Mouse (Mus musculus): ENCODE results near the gene Idh3a. TPM values are rescaled to one million over a fixed set of nuclear protein-coding genes. Genes with fewer than 3 reads are reported as not detected.

The Idh3a gene
- polyA plus RNA-seq, 1 experiment from 2014 or later, result 122 TPM

- no peak overlapping the region for H3K27ac ChIP-seq (ENCODE audit: low read depth, low read length)
- H3K4me3 ChIP-seq (ENCODE audit: low read depth, low read length), result no peak overlapping the region
- H3K9ac ChIP-seq (ENCODE audit: low read length), result no peak overlapping the region
- H3K9me3 ChIP-seq (ENCODE audit: control insufficient read depth, low read length), result no peaks in the 10 kb centered on the region
- no peak for ATAC-seq (ENCODE audit: low FRiP score)
- H3K4me2 ChIP-seq, result no peak overlapping the region
- DNase-seq (ENCODE audit: low spot score, missing footprints), result no peak
- no peaks in the 10 kb centered on the region for H3K4me1 ChIP-seq (ENCODE audit: control insufficient read depth, insufficient read depth, low read length)
- no peaks in the 10 kb centered on the region for H3K27me3 ChIP-seq (ENCODE audit: control insufficient read depth, insufficient read depth, low read length)
- 61% methylated on average over 2 of the region's 2 CpGs for WGBS
- H3K36me3 ChIP-seq (ENCODE audit: control insufficient read depth, insufficient read depth, low read length), result no peaks in the 10 kb centered on the region
These were observed 53.1 kb downstream of the Idh3a start for GRCm38 (mm10) chr9:54639192-54639591.

GRCm38 (mm10) chr9:54641548-54641947, 55.4 kb downstream of the Idh3a start:
- Histone ChIP-seq H3K27me3 (ENCODE audit: control insufficient read depth, insufficient read depth, low read length) (no peaks in the 10 kb centered on the region), H3K4me2 (no peak overlapping the region), H3K4me3 (ENCODE audit: low read depth, low read length) (no peak overlapping the region), H3K27ac (ENCODE audit: low read depth, low read length) (no peak overlapping the region), H3K9ac (ENCODE audit: low read length) (no peak overlapping the region), H3K4me1 (ENCODE audit: control insufficient read depth, insufficient read depth, low read length) (no peaks in the 10 kb centered on the region), H3K9me3 (ENCODE audit: control insufficient read depth, low read length) (no peaks in the 10 kb centered on the region), H3K36me3 (ENCODE audit: control insufficient read depth, insufficient read depth, low read length) (no peaks in the 10 kb centered on the region)
- no peak for DNase-seq (ENCODE audit: low spot score, missing footprints)
- 77% methylated on average over 3 of the region's 3 CpGs for WGBS
- ATAC-seq (ENCODE audit: low FRiP score), result no peak

- Histone ChIP-seq H3K9me3 (ENCODE audit: control insufficient read depth, low read length) (no peaks in the 10 kb centered on the region), H3K4me1 (ENCODE audit: control insufficient read depth, insufficient read depth, low read length) (no peaks in the 10 kb centered on the region), H3K9ac (ENCODE audit: low read length) (no peak overlapping the region), H3K27me3 (ENCODE audit: control insufficient read depth, insufficient read depth, low read length) (no peaks in the 10 kb centered on the region), H3K4me3 (ENCODE audit: low read depth, low read length) (no peak overlapping the region), H3K27ac (ENCODE audit: low read depth, low read length) (no peak overlapping the region), H3K4me2 (no peak overlapping the region), H3K36me3 (ENCODE audit: control insufficient read depth, insufficient read depth, low read length) (no peaks in the 10 kb centered on the region)
- no peak for DNase-seq (ENCODE audit: low spot score, missing footprints)
- 88% methylated on average over 2 of the region's 2 CpGs for WGBS
- no peak for ATAC-seq (ENCODE audit: low FRiP score)
These were observed 56.0 kb downstream of the Idh3a start for GRCm38 (mm10) chr9:54642149-54642548.

- H3K4me1 ChIP-seq (ENCODE audit: control insufficient read depth, insufficient read depth, low read length), result no peaks in the 10 kb centered on the region
- no peak for DNase-seq (ENCODE audit: low spot score, missing footprints)
These were observed 56.4 kb downstream of the Idh3a start for GRCm38 (mm10) chr9:54642556-54642955.

GRCm38 (mm10) chr9:54643179-54643578, 57.0 kb downstream of the Idh3a start:
- Histone ChIP-seq H3K9ac (ENCODE audit: low read length) (no peak overlapping the region), H3K9me3 (ENCODE audit: control insufficient read depth, low read length) (no peaks in the 10 kb centered on the region), H3K27ac (ENCODE audit: low read depth, low read length) (no peak overlapping the region), H3K4me2 (no peak overlapping the region), H3K4me1 (ENCODE audit: control insufficient read depth, insufficient read depth, low read length) (no peaks in the 10 kb centered on the region), H3K36me3 (ENCODE audit: control insufficient read depth, insufficient read depth, low read length) (no peaks in the 10 kb centered on the region), H3K27me3 (ENCODE audit: control insufficient read depth, insufficient read depth, low read length) (no peaks in the 10 kb centered on the region), H3K4me3 (ENCODE audit: low read depth, low read length) (no peak overlapping the region)
- DNase-seq (ENCODE audit: low spot score, missing footprints), result no peak
- WGBS, result 93% methylated on average over 7 of the region's 7 CpGs
- no peak for ATAC-seq (ENCODE audit: low FRiP score)

More at GRCm38 (mm10) chr9:54642556-54642955, 56.4 kb downstream of the Idh3a start:
- no peaks in the 10 kb centered on the region for H3K27me3 ChIP-seq (ENCODE audit: control insufficient read depth, insufficient read depth, low read length)
- H3K36me3 ChIP-seq (ENCODE audit: control insufficient read depth, insufficient read depth, low read length), result no peaks in the 10 kb centered on the region
- WGBS, result 80% methylated on average over 4 of the region's 4 CpGs
- H3K9me3 ChIP-seq (ENCODE audit: control insufficient read depth, low read length), result no peaks in the 10 kb centered on the region
- H3K4me2 ChIP-seq, result no peak overlapping the region
- no peak overlapping the region for H3K27ac ChIP-seq (ENCODE audit: low read depth, low read length)
- no peak overlapping the region for H3K9ac ChIP-seq (ENCODE audit: low read length)
- H3K4me3 ChIP-seq (ENCODE audit: low read depth, low read length), result no peak overlapping the region
- no peak for ATAC-seq (ENCODE audit: low FRiP score)

- Histone ChIP-seq H3K4me3 (ENCODE audit: low read depth, low read length) (no peak overlapping the region), H3K4me1 (ENCODE audit: control insufficient read depth, insufficient read depth, low read length) (no peaks in the 10 kb centered on the region), H3K27ac (ENCODE audit: low read depth, low read length) (no peak overlapping the region), H3K9me3 (ENCODE audit: control insufficient read depth, low read length) (no peaks in the 10 kb centered on the region), H3K36me3 (ENCODE audit: control insufficient read depth, insufficient read depth, low read length) (no peaks in the 10 kb centered on the region), H3K27me3 (ENCODE audit: control insufficient read depth, insufficient read depth, low read length) (no peaks in the 10 kb centered on the region), H3K4me2 (no peak overlapping the region), H3K9ac (ENCODE audit: low read length) (no peak overlapping the region)
- ATAC-seq (ENCODE audit: low FRiP score) (no peak), DNase-seq (ENCODE audit: low spot score, missing footprints) (no peak)
- 88% methylated on average over 6 of the region's 6 CpGs for WGBS
These were observed 59.4 kb downstream of the Idh3a start for GRCm38 (mm10) chr9:54645530-54645929.

GRCm38 (mm10) chr9:54646252-54646651, 60.1 kb downstream of the Idh3a start:
- Histone ChIP-seq H3K27me3 (ENCODE audit: control insufficient read depth, insufficient read depth, low read length) (no peaks in the 10 kb centered on the region), H3K36me3 (ENCODE audit: control insufficient read depth, insufficient read depth, low read length) (no peaks in the 10 kb centered on the region), H3K9me3 (ENCODE audit: control insufficient read depth, low read length) (no peaks in the 10 kb centered on the region), H3K4me1 (ENCODE audit: control insufficient read depth, insufficient read depth, low read length) (no peaks in the 10 kb centered on the region), H3K27ac (ENCODE audit: low read depth, low read length) (no peak overlapping the region), H3K4me3 (ENCODE audit: low read depth, low read length) (no peak overlapping the region), H3K4me2 (no peak overlapping the region), H3K9ac (ENCODE audit: low read length) (no peak overlapping the region)
- DNase-seq (ENCODE audit: low spot score, missing footprints), result no peak
- no peak for ATAC-seq (ENCODE audit: low FRiP score)
- WGBS, result 88% methylated on average over 9 of the region's 9 CpGs

GRCm38 (mm10) chr9:54647456-54647855, 61.3 kb downstream of the Idh3a start:
- no peak for ATAC-seq (ENCODE audit: low FRiP score)
- Histone ChIP-seq H3K4me3 (ENCODE audit: low read depth, low read length) (no peak overlapping the region), H3K4me1 (ENCODE audit: control insufficient read depth, insufficient read depth, low read length) (no peaks in the 10 kb centered on the region), H3K27me3 (ENCODE audit: control insufficient read depth, insufficient read depth, low read length) (no peaks in the 10 kb centered on the region), H3K9ac (ENCODE audit: low read length) (no peak overlapping the region), H3K27ac (ENCODE audit: low read depth, low read length) (no peak overlapping the region), H3K9me3 (ENCODE audit: control insufficient read depth, low read length) (no peaks in the 10 kb centered on the region), H3K4me2 (no peak overlapping the region), H3K36me3 (ENCODE audit: control insufficient read depth, insufficient read depth, low read length) (no peaks in the 10 kb centered on the region)
- 83% methylated on average over 2 of the region's 2 CpGs for WGBS
- no peak for DNase-seq (ENCODE audit: low spot score, missing footprints)

- Histone ChIP-seq H3K4me3 (ENCODE audit: low read depth, low read length) (no peak overlapping the region), H3K9me3 (ENCODE audit: control insufficient read depth, low read length) (no peaks in the 10 kb centered on the region), H3K4me1 (ENCODE audit: control insufficient read depth, insufficient read depth, low read length) (no peaks in the 10 kb centered on the region), H3K36me3 (ENCODE audit: control insufficient read depth, insufficient read depth, low read length) (no peaks in the 10 kb centered on the region), H3K27ac (ENCODE audit: low read depth, low read length) (no peak overlapping the region), H3K9ac (ENCODE audit: low read length) (no peak overlapping the region), H3K4me2 (no peak overlapping the region), H3K27me3 (ENCODE audit: control insufficient read depth, insufficient read depth, low read length) (no peaks in the 10 kb centered on the region)
- DNase-seq (ENCODE audit: low spot score, missing footprints), result no peak
- ATAC-seq (ENCODE audit: low FRiP score), result no peak
- 89% methylated on average over 1 of the region's 1 CpGs for WGBS
These were observed 63.2 kb downstream of the Idh3a start for GRCm38 (mm10) chr9:54649360-54649759.

GRCm38 (mm10) chr9:54652778-54653177, 66.6 kb downstream of the Idh3a start:
- Histone ChIP-seq H3K4me1 (ENCODE audit: control insufficient read depth, insufficient read depth, low read length) (no peaks in the 10 kb centered on the region), H3K9ac (ENCODE audit: low read length) (no peak overlapping the region), H3K4me3 (ENCODE audit: low read depth, low read length) (no peak overlapping the region), H3K4me2 (no peak overlapping the region), H3K9me3 (ENCODE audit: control insufficient read depth, low read length) (no peaks in the 10 kb centered on the region), H3K27me3 (ENCODE audit: control insufficient read depth, insufficient read depth, low read length) (no peaks in the 10 kb centered on the region), H3K36me3 (ENCODE audit: control insufficient read depth, insufficient read depth, low read length) (no peaks in the 10 kb centered on the region), H3K27ac (ENCODE audit: low read depth, low read length) (no peak overlapping the region)
- no peak for DNase-seq (ENCODE audit: low spot score, missing footprints)
- whole genome bisulfite sequencing, result 88% methylated on average over 2 of the region's 2 CpGs
- no peak for ATAC-seq (ENCODE audit: low FRiP score)

Data from midbrain, embryonic 11.5 days (tissue).